Mouse (Mus musculus) liver, postnatal 0 days (tissue): Measurements from ENCODE around the gene Cdc42bpa. TPM values are rescaled to one million over a fixed set of nuclear protein-coding genes. Genes with fewer than 3 reads are reported as not detected.

Experiments used
- ATAC-seq: fragments of 200-750 bp; cut with Nextera tagmentation; 2 replicates; pipeline ENCODE4 v1.8.0; 2017; ENCODE audit warnings: mild to moderate bottlenecking, moderate library complexity
- DNase-seq: peaks from one replicate; pipeline ENCODE4 v3.0.0-alpha.2; 2016
- H3K27ac ChIP-seq: fragments of 300-500 bp; sonication (generic); 2 replicates; pipeline ENCODE4 v1.5.1; 2014; ENCODE audit warnings: antibody characterized with exemption, moderate library complexity, mild to moderate bottlenecking, low read depth
- H3K27me3 ChIP-seq: fragments of 300-500 bp; sonication (generic); 2 replicates; pipeline ENCODE4 v1.6.1; 2014; ENCODE audit warnings: low read length, control low read depth, mixed read lengths; ENCODE audit not compliant: insufficient read depth
- H3K36me3 ChIP-seq: fragments of 300-500 bp; sonication (generic); replicated peaks from 2 replicates; pipeline ENCODE4 v1.6.1; 2014; ENCODE audit warnings: mild to moderate bottlenecking, control low read depth, low read length, moderate library complexity, mixed read lengths; ENCODE audit not compliant: insufficient read depth
- H3K4me1 ChIP-seq: fragments of 300-500 bp; sonication (generic); 2 replicates; pipeline ENCODE4 v1.6.1; 2014; ENCODE audit warnings: antibody characterized with exemption, mild to moderate bottlenecking, control low read depth; ENCODE audit not compliant: insufficient read depth
- H3K4me2 ChIP-seq: fragments of 300-500 bp; sonication (generic); 2 replicates; pipeline ENCODE4 v1.6.1; 2014; ENCODE audit warnings: low read depth, mild to moderate bottlenecking, low read length, moderate library complexity, mixed read lengths
- H3K4me3 ChIP-seq: fragments of 300-500 bp; sonication (generic); 2 replicates; pipeline ENCODE4 v1.5.1; 2014; ENCODE audit warnings: low read depth, low read length
- H3K9ac ChIP-seq: fragments of 300-500 bp; sonication (generic); replicated peaks from 2 replicates; pipeline ENCODE4 v1.6.1; 2014; ENCODE audit warnings: mild to moderate bottlenecking, moderate library complexity
- H3K9me3 ChIP-seq: fragments of 300-500 bp; sonication (generic); 2 replicates; pipeline ENCODE4 v1.6.1; 2016; ENCODE audit warnings: mild to moderate bottlenecking, control low read depth, low read length, mixed read lengths
- CTCF ChIP-seq: sonication (generic); IDR thresholded peaks from 2 replicates; pipeline ENCODE4 v1.5.1; 2016; ENCODE audit warnings: antibody characterized with exemption, low read depth
- EP300 ChIP-seq: IDR thresholded peaks from 2 replicates; pipeline ENCODE4 v1.6.1; 2016; ENCODE audit warnings: antibody characterized with exemption, low read depth, mild to moderate bottlenecking
- WGBS: fragments of 180-500 bp; shearing (Covaris S2); extraction: QIAGEN DNeasy Blood & Tissue Kit; methylation state at CpG from one replicate; pipeline ENCODE4 v1.1.7; 2014; ENCODE audit not compliant: insufficient replicate concordance; 5-methylcytosine and 5-hydroxymethylcytosine counted together
- polyA plus RNA-seq: library from polyadenylated mRNA; unstranded; fragments of >200 nt; fragmentation: Nextera tagmentation; extraction: Ambion mirVana; gene quantifications from 2 replicates; pipeline ENCODE4 v1.2.1, GENCODE M21; 2015

Cdc42bpa gene
- polyA plus RNA-seq, 1 experiment from 2014 or later: 3.5 TPM

GRCm38 (mm10) chr1:180031705-180032548, 71.7 kb downstream of the Cdc42bpa start:
- 78% methylated on average over 5 of the region's 5 CpGs for WGBS
- TF ChIP-seq CTCF (no peak), EP300 (peak; percentile 46; the same call in 1 of the 2 replicates)
- H3K4me2 ChIP-seq: no peak overlapping the region
- peak; percentile 48 for ATAC-seq
- H3K27me3 ChIP-seq: no peaks in the 10 kb centered on the region
- no peak overlapping the region for H3K4me3 ChIP-seq
- no peak for DNase-seq
- H3K9me3 ChIP-seq: no peaks in the 10 kb centered on the region
- H3K27ac ChIP-seq: no peak overlapping the region
- H3K9ac ChIP-seq: no peak overlapping the region
- H3K36me3 ChIP-seq: no peaks in the 10 kb centered on the region
- H3K4me1 ChIP-seq: no peaks in the 10 kb centered on the region

- no peaks in the 10 kb centered on the region for H3K36me3 ChIP-seq
- H3K27ac ChIP-seq: no peak overlapping the region
- TF ChIP-seq EP300: no peak
- TF ChIP-seq CTCF: no peak
- no peaks in the 10 kb centered on the region for H3K4me1 ChIP-seq
- 91% methylated on average over 3 of the region's 3 CpGs for WGBS
- ATAC-seq (no peak), DNase-seq (no peak)
- H3K27me3 ChIP-seq: no peaks in the 10 kb centered on the region
- H3K4me3 ChIP-seq: no peak overlapping the region
- H3K9me3 ChIP-seq: no peaks in the 10 kb centered on the region
- H3K9ac ChIP-seq: no peak overlapping the region
- no peak overlapping the region for H3K4me2 ChIP-seq
These were observed 77.2 kb downstream of the Cdc42bpa start for GRCm38 (mm10) chr1:180037461-180037860.

GRCm38 (mm10) chr1:180044160-180044559, 83.9 kb downstream of the Cdc42bpa start:
- no peaks in the 10 kb centered on the region for H3K27me3 ChIP-seq
- no peaks in the 10 kb centered on the region for H3K36me3 ChIP-seq
- no peaks in the 10 kb centered on the region for H3K4me1 ChIP-seq
- H3K9me3 ChIP-seq: peaks cover 3% of the 10 kb centered on the region; the same call in 1 of the 2 replicates
- TF ChIP-seq CTCF (no peak), EP300 (no peak)
- WGBS: 91% methylated on average over 2 of the region's 2 CpGs
- ATAC-seq (no peak), DNase-seq (no peak)
- no peak overlapping the region for H3K27ac ChIP-seq
- H3K9ac ChIP-seq: no peak overlapping the region
- no peak overlapping the region for H3K4me2 ChIP-seq
- H3K4me3 ChIP-seq: no peak overlapping the region

- Histone ChIP-seq H3K9me3 (peaks cover 3% of the 10 kb centered on the region; the same call in 1 of the 2 replicates), H3K4me2 (no peak overlapping the region), H3K4me1 (no peaks in the 10 kb centered on the region), H3K27ac (no peak overlapping the region), H3K36me3 (no peaks in the 10 kb centered on the region), H3K4me3 (no peak overlapping the region), H3K27me3 (no peaks in the 10 kb centered on the region), H3K9ac (no peak overlapping the region)
- no peak for ATAC-seq
- no peak for TF ChIP-seq CTCF
- TF ChIP-seq EP300: no peak
- no peak for DNase-seq
These were observed 84.9 kb downstream of the Cdc42bpa start for GRCm38 (mm10) chr1:180045172-180045571.

- Histone ChIP-seq H3K27me3 (no peaks in the 10 kb centered on the region), H3K4me1 (no peaks in the 10 kb centered on the region), H3K9ac (no peak overlapping the region), H3K9me3 (no peaks in the 10 kb centered on the region), H3K4me3 (no peak overlapping the region), H3K4me2 (no peak overlapping the region), H3K36me3 (no peaks in the 10 kb centered on the region; the same call in 1 of the 2 replicates), H3K27ac (no peak overlapping the region)
- DNase-seq (no peak), ATAC-seq (no peak)
- 88% methylated on average over 1 of the region's 1 CpGs for WGBS
- TF ChIP-seq EP300: no peak
- TF ChIP-seq CTCF: no peak
These were observed 128.9 kb downstream of the Cdc42bpa start for GRCm38 (mm10) chr1:180089176-180089575.

GRCm38 (mm10) chr1:180098426-180098825, 138.2 kb downstream of the Cdc42bpa start:
- Histone ChIP-seq H3K4me3 (no peak overlapping the region), H3K9me3 (no peaks in the 10 kb centered on the region), H3K27ac (no peak overlapping the region), H3K4me2 (no peak overlapping the region), H3K9ac (no peak overlapping the region), H3K27me3 (no peaks in the 10 kb centered on the region), H3K4me1 (no peaks in the 10 kb centered on the region), H3K36me3 (peaks cover 8% of the 10 kb centered on the region; the same call in 1 of the 2 replicates)
- WGBS: 92% methylated on average over 5 of the region's 5 CpGs
- DNase-seq: no peak
- TF ChIP-seq CTCF (no peak), EP300 (no peak)
- no peak for ATAC-seq
